Mouse (Mus musculus): ENCODE results near the gene Slc25a21.

- TF ChIP-seq CTCF (conservative IDR thresholded peaks at IDR 0.05; ENCODE audit: insufficient read depth, insufficient read length, low read depth, low read length) (no peak), POLR2A (IDR thresholded peaks at IDR 0.05; ENCODE audit: low read depth, low read length) (no peak)
Measured at GRCm38 (mm10) chr12:56959230-56960051, 237.8 kb downstream of the Slc25a21 start.

Data from kidney, adult 2 months (tissue).